Mouse (Mus musculus) CD4-positive, CD25-positive, alpha-beta regulatory T cell, adult 2 months (primary cell): Measurements from ENCODE around the gene Tnnc2.

Experiments
- DNase-seq: peaks from one replicate; pipeline ENCODE4 v3.0.0-alpha.2; 2012; ENCODE audit warnings: low read depth, low spot score

Gene Tnnc2

GRCm38 (mm10) chr2:164773229-164773988 is 6.4 kb downstream of the Tnnc2 start:
- DNase-seq: no peak

- no peak for DNase-seq
These were observed 8.6 kb downstream of the Tnnc2 start for GRCm38 (mm10) chr2:164771123-164771522.

GRCm38 (mm10) chr2:164770279-164770678 is 9.5 kb downstream of the Tnnc2 start:
- peak; percentile 37 for DNase-seq

GRCm38 (mm10) chr2:164769258-164770037 is 10.3 kb downstream of the Tnnc2 start, which contains the start of gene Ube2c:
Ube2c (plus strand) TSS chr2:164769898.
- DNase-seq: peak; percentile 98

- no peak for DNase-seq
These were observed 11.8 kb downstream of the Tnnc2 start for GRCm38 (mm10) chr2:164767812-164768540.

GRCm38 (mm10) chr2:164765841-164766240 is 13.9 kb downstream of the Tnnc2 start:
- DNase-seq: no peak

GRCm38 (mm10) chr2:164762593-164762992 is 17.2 kb downstream of the Tnnc2 start:
- DNase-seq: no peak

- no peak for DNase-seq
These were observed 17.8 kb downstream of the Tnnc2 start for GRCm38 (mm10) chr2:164761971-164762370.

- DNase-seq: no peak
These were observed 18.3 kb downstream of the Tnnc2 start for GRCm38 (mm10) chr2:164761502-164761901.

GRCm38 (mm10) chr2:164760059-164760833 is 19.5 kb downstream of the Tnnc2 start:
- no peak for DNase-seq

GRCm38 (mm10) chr2:164758692-164759091 is 21.1 kb downstream of the Tnnc2 start:
- DNase-seq: no peak

- DNase-seq: no peak
These were observed 21.9 kb downstream of the Tnnc2 start for GRCm38 (mm10) chr2:164757841-164758240.

GRCm38 (mm10) chr2:164754800-164755199 is 25.0 kb downstream of the Tnnc2 start:
- no peak for DNase-seq

- DNase-seq: no peak
These were observed 25.7 kb downstream of the Tnnc2 start for GRCm38 (mm10) chr2:164754105-164754504.

- DNase-seq: no peak
These were observed 27.3 kb downstream of the Tnnc2 start for GRCm38 (mm10) chr2:164752454-164752853.

- no peak for DNase-seq
These were observed 30.8 kb downstream of the Tnnc2 start for GRCm38 (mm10) chr2:164748991-164749390.

GRCm38 (mm10) chr2:164748191-164748590 is 31.6 kb downstream of the Tnnc2 start:
- no peak for DNase-seq

GRCm38 (mm10) chr2:164746693-164747092 is 33.1 kb downstream of the Tnnc2 start:
- peak; percentile 59 for DNase-seq

GRCm38 (mm10) chr2:164745843-164746479 is 33.8 kb downstream of the Tnnc2 start, which contains the start of the genes Wfdc3 and Dnttip1:
Wfdc3 (minus strand) TSS chr2:164745931.
Dnttip1 (plus strand) TSS chr2:164745983.
- DNase-seq: peak; percentile 99

GRCm38 (mm10) chr2:164744987-164745386 is 34.8 kb downstream of the Tnnc2 start:
- DNase-seq: peak; percentile 6

- DNase-seq: no peak
These were observed 39.9 kb downstream of the Tnnc2 start for GRCm38 (mm10) chr2:164739876-164740275.
